Mouse (Mus musculus): Measurements from ENCODE around the gene Ank2. TPM values are rescaled to one million over a fixed set of nuclear protein-coding genes. Genes with fewer than 3 reads are reported as not detected.
A peak's percentile ranks its signal among the peaks of the same experiment; 100 is the strongest.

Gene Ank2
- polyA plus RNA-seq, 1 experiment from 2014 or later: 165 TPM

- Histone ChIP-seq H3K27ac (peak overlapping the region; percentile 85), H3K4me2 (peak overlapping the region; percentile 33)
- no peak for ATAC-seq (ENCODE audit: low FRiP score)
These were observed 204.4 kb downstream of the Ank2 start for GRCm38 (mm10) chr3:127294610-127295349.

GRCm38 (mm10) chr3:127294079-127294478 is 205.1 kb downstream of the Ank2 start:
- H3K9me3 ChIP-seq: no peaks in the 10 kb centered on the region
- H3K36me3 ChIP-seq: no peaks in the 10 kb centered on the region
- peak overlapping the region; percentile 53; the same call in 1 of the 2 replicates for H3K9ac ChIP-seq
- WGBS: 25% methylated on average over 14 of the region's 14 CpGs
- H3K27me3 ChIP-seq: no peaks in the 10 kb centered on the region
- ATAC-seq (ENCODE audit: low FRiP score): peak; percentile 72
- H3K4me2 ChIP-seq: peak overlapping the region; percentile 33
- H3K4me1 ChIP-seq (replicated peaks): peaks cover 48% of the 10 kb centered on the region
- H3K4me3 ChIP-seq: no peak overlapping the region
- peak overlapping the region; percentile 85 for H3K27ac ChIP-seq

More at GRCm38 (mm10) chr3:127294610-127295349, 204.4 kb downstream of the Ank2 start:
- Histone ChIP-seq H3K9me3 (no peaks in the 10 kb centered on the region), H3K4me1 (replicated peaks) (peaks cover 43% of the 10 kb centered on the region), H3K9ac (peak overlapping the region; percentile 53; the same call in 1 of the 2 replicates), H3K36me3 (no peaks in the 10 kb centered on the region), H3K27me3 (no peaks in the 10 kb centered on the region), H3K4me3 (no peak overlapping the region)
- 58% methylated on average over 9 of the region's 9 CpGs for WGBS

- 29% methylated on average over 9 of the region's 9 CpGs for WGBS
- H3K4me3 ChIP-seq: no peak overlapping the region
- H3K27ac ChIP-seq: peak overlapping the region; percentile 85
- peak overlapping the region; percentile 33; the same call in 1 of the 2 replicates for H3K4me2 ChIP-seq
- H3K9me3 ChIP-seq: no peaks in the 10 kb centered on the region
- H3K27me3 ChIP-seq: no peaks in the 10 kb centered on the region
- no peak overlapping the region for H3K9ac ChIP-seq
- peak; percentile 46; the same call in 1 of the 2 replicates for ATAC-seq (ENCODE audit: low FRiP score)
- H3K4me1 ChIP-seq (replicated peaks): peaks cover 51% of the 10 kb centered on the region
- no peaks in the 10 kb centered on the region for H3K36me3 ChIP-seq
These were observed 205.7 kb downstream of the Ank2 start for GRCm38 (mm10) chr3:127293479-127293874.

GRCm38 (mm10) chr3:127292864-127293478 is 206.2 kb downstream of the Ank2 start:
- Histone ChIP-seq H3K27ac (peak overlapping the region; percentile 85), H3K4me1 (replicated peaks) (peaks cover 51% of the 10 kb centered on the region), H3K27me3 (no peaks in the 10 kb centered on the region), H3K4me3 (no peak overlapping the region), H3K9me3 (no peaks in the 10 kb centered on the region), H3K36me3 (no peaks in the 10 kb centered on the region), H3K4me2 (peak overlapping the region; percentile 33; the same call in 1 of the 2 replicates), H3K9ac (no peak overlapping the region)
- WGBS: 71% methylated on average over 10 of the region's 10 CpGs
- ATAC-seq (ENCODE audit: low FRiP score): no peak

- Histone ChIP-seq H3K27ac (0 out of 2 replicates have a peak overlapping the region, but pooled peaks have one; percentile 8), H3K36me3 (no peaks in the 10 kb centered on the region), H3K9ac (no peak overlapping the region), H3K27me3 (no peaks in the 10 kb centered on the region), H3K4me3 (no peak overlapping the region), H3K4me1 (replicated peaks) (peaks cover 7% of the 10 kb centered on the region; the same call in 1 of the 2 replicates), H3K9me3 (no peaks in the 10 kb centered on the region; the same call in 1 of the 2 replicates), H3K4me2 (no peak overlapping the region)
- whole genome bisulfite sequencing: 89% methylated on average over 5 of the region's 5 CpGs
- no peak for ATAC-seq (ENCODE audit: low FRiP score)
These were observed 216.9 kb downstream of the Ank2 start for GRCm38 (mm10) chr3:127282277-127282676.

GRCm38 (mm10) chr3:127281390-127281789 is 217.8 kb downstream of the Ank2 start:
- no peak overlapping the region for H3K27ac ChIP-seq
- 77% methylated on average over 3 of the region's 3 CpGs for WGBS
- no peak overlapping the region for H3K4me3 ChIP-seq
- no peaks in the 10 kb centered on the region for H3K36me3 ChIP-seq
- no peak overlapping the region for H3K9ac ChIP-seq
- no peak overlapping the region for H3K4me2 ChIP-seq
- H3K4me1 ChIP-seq (replicated peaks): peaks cover 7% of the 10 kb centered on the region; the same call in 1 of the 2 replicates
- H3K9me3 ChIP-seq: no peaks in the 10 kb centered on the region; the same call in 1 of the 2 replicates
- no peak for ATAC-seq (ENCODE audit: low FRiP score)
- H3K27me3 ChIP-seq: no peaks in the 10 kb centered on the region

- Histone ChIP-seq H3K27me3 (no peaks in the 10 kb centered on the region), H3K9me3 (no peaks in the 10 kb centered on the region; the same call in 1 of the 2 replicates), H3K27ac (no peak overlapping the region), H3K4me3 (no peak overlapping the region), H3K9ac (no peak overlapping the region), H3K4me1 (replicated peaks) (peaks cover 7% of the 10 kb centered on the region; the same call in 1 of the 2 replicates), H3K4me2 (no peak overlapping the region), H3K36me3 (no peaks in the 10 kb centered on the region)
- ATAC-seq (ENCODE audit: low FRiP score): no peak
These were observed 218.8 kb downstream of the Ank2 start for GRCm38 (mm10) chr3:127280376-127280775.

- Histone ChIP-seq H3K4me3 (no peak overlapping the region), H3K9ac (no peak overlapping the region), H3K27me3 (no peaks in the 10 kb centered on the region), H3K4me1 (replicated peaks) (peaks cover 14% of the 10 kb centered on the region), H3K9me3 (no peaks in the 10 kb centered on the region; the same call in 1 of the 2 replicates), H3K4me2 (no peak overlapping the region), H3K27ac (no peak overlapping the region), H3K36me3 (no peaks in the 10 kb centered on the region)
- 87% methylated on average over 6 of the region's 6 CpGs for WGBS
- no peak for ATAC-seq (ENCODE audit: low FRiP score)
These were observed 223.2 kb downstream of the Ank2 start for GRCm38 (mm10) chr3:127275953-127276352.

- H3K9ac ChIP-seq: no peak overlapping the region
- H3K27me3 ChIP-seq: no peaks in the 10 kb centered on the region
- H3K36me3 ChIP-seq: no peaks in the 10 kb centered on the region
- H3K4me2 ChIP-seq: no peak overlapping the region
- H3K4me3 ChIP-seq: no peak overlapping the region
- peak overlapping the region; percentile 24; the same call in 1 of the 2 replicates for H3K27ac ChIP-seq
- H3K4me1 ChIP-seq (replicated peaks): peaks cover 40% of the 10 kb centered on the region
- no peaks in the 10 kb centered on the region for H3K9me3 ChIP-seq
- 44% methylated on average over 12 of the region's 12 CpGs for WGBS
- ATAC-seq (ENCODE audit: low FRiP score): no peak
These were observed 226.3 kb downstream of the Ank2 start for GRCm38 (mm10) chr3:127272801-127273200.

- 75% methylated on average over 14 of the region's 14 CpGs for WGBS
These were observed 229.5 kb downstream of the Ank2 start for GRCm38 (mm10) chr3:127269616-127270015.

GRCm38 (mm10) chr3:127267846-127268245 is 231.3 kb downstream of the Ank2 start:
- peak overlapping the region; percentile 60 for H3K9ac ChIP-seq

More at GRCm38 (mm10) chr3:127269616-127270015, 229.5 kb downstream of the Ank2 start:
- Histone ChIP-seq H3K27ac (no peak overlapping the region), H3K4me1 (replicated peaks) (peaks cover 58% of the 10 kb centered on the region), H3K27me3 (no peaks in the 10 kb centered on the region), H3K36me3 (no peaks in the 10 kb centered on the region), H3K9me3 (no peaks in the 10 kb centered on the region), H3K9ac (no peak overlapping the region), H3K4me2 (no peak overlapping the region), H3K4me3 (no peak overlapping the region)
- ATAC-seq (ENCODE audit: low FRiP score): no peak

GRCm38 (mm10) chr3:127265732-127266131 is 233.4 kb downstream of the Ank2 start:
- Histone ChIP-seq H3K27ac (0 out of 2 replicates have a peak overlapping the region, but pooled peaks have one; percentile 6), H3K4me1 (replicated peaks) (peaks cover 47% of the 10 kb centered on the region)

More at GRCm38 (mm10) chr3:127267846-127268245, 231.3 kb downstream of the Ank2 start:
- no peaks in the 10 kb centered on the region for H3K27me3 ChIP-seq
- peak overlapping the region; percentile 83 for H3K27ac ChIP-seq
- peak; percentile 32; the same call in 1 of the 2 replicates for ATAC-seq (ENCODE audit: low FRiP score)
- H3K4me3 ChIP-seq: no peak overlapping the region
- 19% methylated on average over 6 of the region's 6 CpGs for WGBS
- H3K9me3 ChIP-seq: no peaks in the 10 kb centered on the region
- H3K4me1 ChIP-seq (replicated peaks): peaks cover 46% of the 10 kb centered on the region
- no peaks in the 10 kb centered on the region for H3K36me3 ChIP-seq
- H3K4me2 ChIP-seq: no peak overlapping the region

More at GRCm38 (mm10) chr3:127265732-127266131, 233.4 kb downstream of the Ank2 start:
- H3K4me3 ChIP-seq: no peak overlapping the region
- no peak overlapping the region for H3K4me2 ChIP-seq
- 51% methylated on average over 5 of the region's 5 CpGs for WGBS
- no peaks in the 10 kb centered on the region for H3K27me3 ChIP-seq
- ATAC-seq (ENCODE audit: low FRiP score): 0 out of 2 replicates have a peak, but pooled peaks have one; percentile 22
- H3K36me3 ChIP-seq: no peaks in the 10 kb centered on the region
- H3K9ac ChIP-seq: no peak overlapping the region
- no peaks in the 10 kb centered on the region for H3K9me3 ChIP-seq

Measured in hindbrain, embryonic 13.5 days (tissue).